Mouse (Mus musculus) lung, embryonic 14.5 days (tissue): Measurements from ENCODE around the gene Gnat1. TPM values are rescaled to one million over a fixed set of nuclear protein-coding genes. Genes with fewer than 3 reads are reported as not detected.
A peak's percentile ranks its signal among the peaks of the same experiment; 100 is the strongest.

ENCODE experiments used
- ATAC-seq: fragments of 200-750 bp; cut with Nextera tagmentation; 2 replicates; pipeline ENCODE4 v1.8.0; 2017; ENCODE audit warnings: mild to moderate bottlenecking, moderate TSS enrichment, moderate library complexity; ENCODE audit not compliant: insufficient read depth
- DNase-seq: peaks from one replicate; pipeline ENCODE4 v3.0.0-alpha.2; 2015
- H3K27ac ChIP-seq: fragments of 300-500 bp; sonication (generic); 2 replicates; pipeline ENCODE4 v1.5.1; 2014; ENCODE audit warnings: low read depth, mild to moderate bottlenecking, moderate library complexity
- H3K27me3 ChIP-seq: fragments of 300-500 bp; sonication (generic); 2 replicates; pipeline ENCODE4 v1.6.1; 2014; ENCODE audit warnings: low read length, control low read depth; ENCODE audit not compliant: insufficient read depth
- H3K36me3 ChIP-seq: fragments of 300-500 bp; sonication (generic); 2 replicates; pipeline ENCODE4 v1.6.1; 2014; ENCODE audit warnings: control low read depth; ENCODE audit not compliant: insufficient read depth
- H3K4me1 ChIP-seq: fragments of 300-500 bp; sonication (generic); 2 replicates; pipeline ENCODE4 v1.6.1; 2014; ENCODE audit warnings: antibody characterized with exemption, control low read depth; ENCODE audit not compliant: insufficient read depth
- H3K4me2 ChIP-seq: fragments of 300-500 bp; sonication (generic); 2 replicates; pipeline ENCODE4 v1.6.1; 2014; ENCODE audit warnings: mild to moderate bottlenecking
- H3K4me3 ChIP-seq: fragments of 300-500 bp; sonication (generic); 2 replicates; pipeline ENCODE4 v1.5.1; 2014; ENCODE audit warnings: low read depth, low read length
- H3K9ac ChIP-seq: fragments of 300-500 bp; sonication (generic); 2 replicates; pipeline ENCODE4 v1.6.1; 2014
- H3K9me3 ChIP-seq: fragments of 300-500 bp; sonication (generic); 2 replicates; pipeline ENCODE4 v1.6.1; 2016; ENCODE audit warnings: low read depth, low read length, control low read depth
- CTCF ChIP-seq: IDR thresholded peaks from 2 replicates; pipeline ENCODE4 v1.5.1; 2016; ENCODE audit warnings: antibody characterized with exemption, low read depth
- WGBS: fragments of 180-500 bp; shearing (Covaris S2); extraction: QIAGEN DNeasy Blood & Tissue Kit; methylation state at CpG from one replicate; pipeline ENCODE4 v1.1.7; 2014; 5-methylcytosine and 5-hydroxymethylcytosine counted together
- polyA plus RNA-seq: library from polyadenylated mRNA; unstranded; fragments of >200 nt; fragmentation: Nextera tagmentation; extraction: Ambion mirVana; gene quantifications from 2 replicates; pipeline ENCODE4 v1.2.1, GENCODE M21; 2014

Gene Gnat1
- polyA plus RNA-seq, 1 experiment from 2014 or later, result 0.89 TPM

GRCm38 (mm10) chr9:107635279-107636028 is 44.1 kb downstream of the Gnat1 start, which contains the start of gene Gnai2:
TSS of gene Gnai2 (minus strand) at chr9:107635367.
- Histone ChIP-seq H3K27me3 (no peaks in the 10 kb centered on the region), H3K4me3 (peak within 1 kb of the TSS; percentile 85), H3K4me2 (peak within 1 kb of the TSS; percentile 99), H3K27ac (peak within 1 kb of the TSS; percentile 93), H3K9me3 (no peaks in the 10 kb centered on the region), H3K9ac (peak within 1 kb of the TSS; percentile 90), H3K4me1 (peaks cover 20% of the 10 kb centered on the region), H3K36me3 (0 out of 2 replicates have a peak, but pooled peaks cover 4% of the 10 kb centered on the region)
- ATAC-seq (peak; percentile 97), DNase-seq (peak; percentile 98)
- no peak for TF ChIP-seq CTCF
- 4% methylated on average over 38 of the region's 38 CpGs for WGBS

- Histone ChIP-seq H3K4me1 (peaks cover 28% of the 10 kb centered on the region), H3K36me3 (0 out of 2 replicates have a peak, but pooled peaks cover 4% of the 10 kb centered on the region), H3K4me2 (peak overlapping the region; percentile 99), H3K27ac (peak overlapping the region; percentile 93), H3K9me3 (no peaks in the 10 kb centered on the region), H3K27me3 (no peaks in the 10 kb centered on the region), H3K4me3 (peak overlapping the region; percentile 85), H3K9ac (peak overlapping the region; percentile 90)
- 2% methylated on average over 35 of the region's 35 CpGs for WGBS
- no peak; the same call in 1 of the 2 replicates for ATAC-seq
- DNase-seq, result no peak
- peak; percentile 14; the same call in 1 of the 2 replicates for TF ChIP-seq CTCF
Observed at GRCm38 (mm10) chr9:107634406-107635278, 44.9 kb downstream of the Gnat1 start.

GRCm38 (mm10) chr9:107633661-107634405 is 45.7 kb downstream of the Gnat1 start:
- H3K4me2 ChIP-seq, result peak overlapping the region; percentile 99
- ATAC-seq (peak; percentile 4; the same call in 1 of the 2 replicates), DNase-seq (peak; percentile 29)
- H3K9ac ChIP-seq, result peak overlapping the region; percentile 90
- WGBS, result 3% methylated on average over 15 of the region's 15 CpGs
- H3K4me3 ChIP-seq, result peak overlapping the region; percentile 85
- H3K27ac ChIP-seq, result peak overlapping the region; percentile 93
- no peaks in the 10 kb centered on the region for H3K9me3 ChIP-seq
- H3K36me3 ChIP-seq, result 0 out of 2 replicates have a peak, but pooled peaks cover 9% of the 10 kb centered on the region
- no peak for TF ChIP-seq CTCF
- no peaks in the 10 kb centered on the region for H3K27me3 ChIP-seq
- H3K4me1 ChIP-seq, result peaks cover 35% of the 10 kb centered on the region

GRCm38 (mm10) chr9:107633091-107633660 is 46.3 kb downstream of the Gnat1 start:
- Histone ChIP-seq H3K4me2 (peak overlapping the region; percentile 99), H3K4me1 (peaks cover 38% of the 10 kb centered on the region), H3K27me3 (no peaks in the 10 kb centered on the region), H3K36me3 (peaks cover 13% of the 10 kb centered on the region; the same call in 1 of the 2 replicates), H3K27ac (peak overlapping the region; percentile 93), H3K4me3 (peak overlapping the region; percentile 85), H3K9ac (peak overlapping the region; percentile 90), H3K9me3 (no peaks in the 10 kb centered on the region)
- DNase-seq (peak; percentile 91), ATAC-seq (peak; percentile 38)
- TF ChIP-seq CTCF, result no peak
- 2% methylated on average over 32 of the region's 33 CpGs for WGBS

GRCm38 (mm10) chr9:107632478-107632877 is 47.0 kb downstream of the Gnat1 start:
- peaks cover 20% of the 10 kb centered on the region for H3K36me3 ChIP-seq
- H3K4me3 ChIP-seq, result peak overlapping the region; percentile 85
- H3K27me3 ChIP-seq, result no peaks in the 10 kb centered on the region
- H3K4me2 ChIP-seq, result peak overlapping the region; percentile 99
- peak overlapping the region; percentile 93 for H3K27ac ChIP-seq
- no peak for ATAC-seq
- no peaks in the 10 kb centered on the region for H3K9me3 ChIP-seq
- WGBS, result 58% methylated on average over 6 of the region's 6 CpGs
- TF ChIP-seq CTCF, result no peak
- DNase-seq, result no peak
- H3K4me1 ChIP-seq, result peaks cover 44% of the 10 kb centered on the region
- peak overlapping the region; percentile 90 for H3K9ac ChIP-seq

- ATAC-seq (no peak), DNase-seq (no peak)
- Histone ChIP-seq H3K4me1 (peaks cover 50% of the 10 kb centered on the region), H3K36me3 (peaks cover 21% of the 10 kb centered on the region), H3K4me3 (no peak overlapping the region), H3K27ac (peak overlapping the region; percentile 93; the same call in 1 of the 2 replicates), H3K9ac (peak overlapping the region; percentile 5; the same call in 1 of the 2 replicates), H3K27me3 (no peaks in the 10 kb centered on the region), H3K9me3 (no peaks in the 10 kb centered on the region), H3K4me2 (peak overlapping the region; percentile 99)
- no peak for TF ChIP-seq CTCF
- WGBS, result 90% methylated on average over 8 of the region's 8 CpGs
Observed at GRCm38 (mm10) chr9:107631861-107632260, 47.7 kb downstream of the Gnat1 start.
